Mouse (Mus musculus) adrenal gland, postnatal 14 days (tissue): ENCODE data around the gene Dld. TPM values are rescaled to one million over a fixed set of nuclear protein-coding genes. Genes with fewer than 3 reads are reported as not detected.

Experiments used
- DNase-seq: peaks from one replicate; pipeline ENCODE4 v3.0.0; 2021; ENCODE audit warnings: mixed read lengths
- long read RNA-seq, 2 experiments: library from polyadenylated mRNA; stranded (forward); transcript quantifications; one replicate each; pipeline ENCODE4 v2.0.0; 2021
- total RNA-seq: library from RNA; stranded (reverse); gene quantifications from 2 replicates; pipeline ENCODE4 v1.2.3, GENCODE M21; 2021

The Dld gene
- 433 and 455 TPM in 2 replicates for total RNA-seq
- long read RNA-seq, experiment 1, transcript Dld-201 (14 exons, 2,544 nt) = major isoform, 509 of 543 reads
- long read RNA-seq, experiment 1, partial matches to known transcripts = 17 of 543 reads
- long read RNA-seq, experiment 1, other reads (novel, unspliced or antisense) = 17 of 543 reads
- long read RNA-seq, experiment 2, transcript Dld-201 (14 exons, 2,544 nt) = major isoform, 353 of 392 reads
- long read RNA-seq, experiment 2, partial matches to known transcripts = 32 of 392 reads
- long read RNA-seq, experiment 2, other reads (novel, unspliced or antisense) = 7 of 392 reads

DNA sequence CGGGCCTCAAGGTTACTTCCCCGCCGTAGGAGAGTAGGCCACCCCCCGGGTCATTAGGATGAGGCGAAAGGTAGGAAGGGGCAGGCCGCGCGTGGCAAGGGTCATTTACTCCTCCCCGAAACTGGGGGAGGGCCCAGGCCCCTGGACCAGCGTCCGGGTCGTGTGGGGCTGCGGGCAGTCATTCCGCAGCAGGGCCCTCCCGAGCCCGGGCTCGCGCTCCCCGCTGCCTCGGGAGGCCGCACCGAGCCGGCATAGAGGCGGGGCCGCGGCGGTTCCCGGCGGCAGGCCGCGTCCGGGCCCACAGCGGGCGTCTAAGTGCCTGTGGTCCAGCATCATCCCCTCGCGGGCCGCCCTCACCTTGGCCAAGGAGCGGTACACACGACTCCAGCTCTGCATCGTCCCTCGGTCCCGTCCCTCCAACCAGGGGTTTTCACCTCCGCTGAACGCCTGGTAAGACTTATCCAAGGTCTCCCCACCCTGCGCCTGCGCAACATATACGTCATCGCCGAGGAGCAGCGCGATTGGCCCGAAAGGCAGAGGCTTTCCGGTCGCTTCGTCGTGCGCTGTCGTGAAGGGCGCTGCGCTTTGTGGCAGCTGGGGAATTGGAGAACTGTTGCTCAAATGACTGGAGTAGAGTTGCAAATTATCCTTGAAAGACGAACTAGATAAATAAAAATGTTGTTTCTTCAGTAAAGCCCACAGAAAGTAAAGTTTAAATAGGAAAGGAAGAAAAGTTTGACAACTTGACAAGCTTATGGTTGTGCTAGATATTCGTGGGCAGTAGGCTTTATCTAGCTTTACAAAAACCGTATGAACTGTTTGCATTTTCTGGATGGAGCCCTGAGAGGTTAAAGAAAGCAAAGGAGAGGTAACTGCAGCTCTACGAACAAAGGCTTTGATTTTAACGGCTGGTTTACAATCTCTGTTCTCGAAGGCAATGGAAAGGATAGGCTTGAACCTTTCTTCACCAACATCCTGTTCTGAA, at the start of gene Dld:
TSS of gene Dld (minus strand) at position 510 of the 985 bp plus-strand sequence.
- DNase-seq = peak; percentile 99

DNA sequence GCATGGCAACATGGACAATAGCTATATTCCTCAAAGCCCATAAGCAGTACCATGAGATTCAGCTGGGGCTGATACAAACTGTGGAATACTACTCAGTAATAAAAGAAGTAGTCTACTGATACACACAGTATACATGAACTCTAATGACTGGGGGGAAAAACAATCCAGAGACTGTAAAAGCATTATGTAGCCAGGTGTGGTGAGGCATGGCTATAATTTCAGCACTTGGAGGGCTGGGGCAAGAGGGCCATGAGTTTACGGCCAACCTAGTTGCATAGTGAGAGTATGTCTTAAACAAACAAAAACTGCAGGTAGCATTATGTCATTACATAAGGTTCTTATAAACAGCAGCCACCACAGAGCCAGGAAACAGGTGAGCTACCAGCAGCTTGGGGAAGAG, 49.6 kb upstream of the Dld start:
- DNase-seq = no peak

DNA sequence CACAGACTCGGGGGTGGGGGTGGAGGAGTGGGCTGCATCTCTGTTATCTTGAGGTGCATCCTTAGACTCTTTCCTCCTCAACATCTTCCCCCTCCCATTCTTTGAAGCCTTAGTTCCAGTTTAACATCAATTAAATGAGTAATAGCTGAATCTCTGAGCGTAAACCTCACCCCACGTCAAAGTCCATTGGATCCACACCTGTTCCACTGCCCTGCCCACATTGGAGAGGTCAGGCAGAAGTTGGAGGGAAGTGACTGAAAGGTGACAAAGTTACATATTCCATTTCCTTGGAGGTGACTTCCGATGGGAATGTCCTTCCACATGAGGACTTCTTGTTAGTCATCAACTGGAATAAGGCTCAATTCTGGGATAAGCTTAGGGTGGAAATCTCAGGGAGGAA, 46.5 kb upstream of the Dld start:
- DNase-seq = no peak

DNA sequence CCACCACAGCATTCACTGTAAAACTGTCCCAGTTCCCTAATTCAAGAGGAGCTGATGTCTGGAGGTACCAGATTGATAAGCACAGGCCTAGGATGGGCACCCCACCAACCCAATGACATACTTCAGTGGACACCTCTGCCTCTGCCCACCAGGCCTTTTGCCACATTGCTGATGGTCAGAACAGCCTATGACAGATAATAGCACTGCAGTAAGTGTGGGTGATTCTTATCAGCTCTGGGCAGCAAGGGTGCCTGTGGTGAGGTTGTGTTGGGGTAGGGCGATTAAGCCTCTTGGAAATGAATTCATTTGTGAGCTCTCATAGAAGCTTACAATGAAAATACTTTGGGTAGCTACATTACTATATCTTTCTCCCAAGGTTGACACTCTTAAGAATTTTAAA, 44.6 kb upstream of the Dld start:
- DNase-seq = no peak

DNA sequence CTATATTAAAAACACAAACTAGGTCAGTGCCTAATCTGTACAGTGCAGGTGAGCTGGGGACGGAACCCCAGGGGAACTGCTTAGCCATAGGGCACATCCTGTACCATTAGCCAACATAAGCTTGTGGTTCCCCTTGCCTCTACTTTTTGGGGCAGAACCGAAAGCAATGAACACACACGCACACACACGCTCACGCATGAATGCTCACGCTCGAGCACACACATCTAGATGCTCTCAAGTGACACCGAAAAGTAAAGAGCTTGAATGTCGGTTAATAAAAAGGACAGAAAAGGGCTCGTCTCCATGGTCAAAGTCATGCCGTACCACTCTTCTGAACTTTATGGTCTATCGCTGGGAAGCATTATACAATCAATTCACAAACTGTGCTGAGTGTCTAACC, 40.4 kb upstream of the Dld start:
- no peak for DNase-seq

DNA sequence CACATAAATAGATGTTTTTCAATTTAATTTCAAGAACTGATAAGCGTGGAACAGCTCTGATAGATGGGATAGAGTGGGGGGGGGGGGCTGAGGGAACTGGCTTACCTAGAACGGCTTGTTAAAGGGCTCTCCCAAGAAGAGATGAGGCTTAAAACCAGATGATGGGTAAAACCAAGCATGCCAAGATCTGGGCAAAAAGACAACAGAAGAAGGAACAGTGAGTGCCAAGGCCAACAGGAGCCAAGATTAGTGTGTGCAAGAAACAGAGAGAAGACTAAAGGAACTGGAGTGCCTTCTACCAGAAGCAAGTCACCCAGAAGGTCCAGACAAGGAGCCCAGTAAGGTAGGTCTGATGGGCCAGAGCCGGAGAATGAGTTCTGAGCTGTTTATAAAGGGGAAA, 39.3 kb upstream of the Dld start, which contains the start of gene Slc26a3:
TSS of gene Slc26a3 (plus strand) at position 301 of the 400 bp plus-strand sequence.
- DNase-seq = no peak

DNA sequence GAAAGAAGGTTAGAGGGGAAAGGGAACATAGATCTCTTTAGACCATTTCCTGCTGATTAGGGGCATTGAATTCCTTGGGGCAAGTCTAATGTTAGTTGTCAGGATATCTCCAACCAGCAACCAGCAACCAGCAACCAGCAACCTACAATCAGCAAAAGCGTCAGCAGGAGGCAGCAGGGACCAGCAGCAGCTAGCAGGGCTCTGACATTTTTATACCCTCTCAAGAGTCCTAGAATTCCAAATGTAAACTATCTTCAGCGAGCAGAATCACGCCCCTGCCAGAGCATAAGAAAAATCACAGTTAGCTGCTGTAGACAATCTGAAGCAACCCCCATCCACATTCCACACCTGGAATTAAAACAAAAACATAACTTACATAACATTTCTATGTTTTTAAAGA, 36.0 kb upstream of the Dld start:
- no peak for DNase-seq

DNA sequence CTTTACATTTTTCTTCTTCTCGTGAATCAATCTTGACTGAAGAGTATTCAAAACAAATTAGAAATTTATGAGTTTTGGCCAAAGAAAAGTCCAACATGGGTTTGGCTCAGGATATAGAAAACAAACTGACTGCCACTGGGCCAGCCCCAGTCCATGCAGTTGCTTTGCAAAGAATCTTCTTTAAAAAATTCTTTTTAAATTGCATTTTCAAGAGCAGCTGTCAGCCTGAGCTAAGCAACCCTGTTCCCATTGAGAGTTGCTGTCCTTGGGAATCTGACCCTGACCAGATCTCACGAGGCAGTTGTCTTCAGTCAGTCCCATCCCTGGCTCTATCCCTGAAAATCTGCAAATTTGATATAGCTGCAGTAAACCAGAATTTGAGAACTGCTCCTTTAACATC, 31.2 kb upstream of the Dld start:
- peak; percentile 20 for DNase-seq

DNA sequence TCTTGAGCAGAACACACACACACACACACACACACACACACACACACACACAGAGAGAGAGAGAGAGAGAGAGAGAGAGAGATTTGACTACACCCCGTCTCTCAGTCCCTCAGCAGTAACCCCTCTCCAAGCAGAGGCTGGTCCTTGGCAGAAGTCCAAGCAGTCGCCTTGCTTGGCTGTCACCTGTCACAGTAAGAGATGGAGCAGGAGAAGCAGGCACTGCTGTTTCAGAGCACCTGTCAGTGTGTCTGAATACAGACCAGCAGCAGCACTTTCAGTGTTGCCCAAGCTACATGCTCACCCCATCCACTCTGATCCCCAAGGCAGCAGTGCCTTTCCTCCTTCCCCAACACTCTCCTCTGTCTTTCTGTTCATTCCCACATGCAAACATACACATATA, 29.6 kb upstream of the Dld start:
- peak; percentile 21 for DNase-seq

DNA sequence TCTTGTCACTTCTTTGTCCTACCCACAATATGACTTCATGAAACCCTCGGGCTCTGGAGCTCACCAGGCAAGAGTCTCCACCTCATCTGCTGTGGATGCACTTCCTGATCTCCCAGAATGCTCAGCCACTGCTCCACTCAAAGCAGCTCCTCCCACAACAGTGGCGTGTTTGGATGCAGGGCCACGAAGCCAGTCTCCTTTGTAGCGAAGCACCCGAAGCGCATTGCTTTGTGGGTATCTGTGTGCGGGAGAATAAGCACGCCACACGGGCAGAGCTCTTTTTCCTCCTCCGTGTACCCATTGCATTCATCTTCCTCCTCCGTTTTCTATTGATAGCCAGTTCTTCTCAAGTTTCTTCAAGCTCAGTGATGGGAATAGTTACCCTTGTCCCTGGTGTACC, 26.0 kb upstream of the Dld start:
- no peak for DNase-seq

DNA sequence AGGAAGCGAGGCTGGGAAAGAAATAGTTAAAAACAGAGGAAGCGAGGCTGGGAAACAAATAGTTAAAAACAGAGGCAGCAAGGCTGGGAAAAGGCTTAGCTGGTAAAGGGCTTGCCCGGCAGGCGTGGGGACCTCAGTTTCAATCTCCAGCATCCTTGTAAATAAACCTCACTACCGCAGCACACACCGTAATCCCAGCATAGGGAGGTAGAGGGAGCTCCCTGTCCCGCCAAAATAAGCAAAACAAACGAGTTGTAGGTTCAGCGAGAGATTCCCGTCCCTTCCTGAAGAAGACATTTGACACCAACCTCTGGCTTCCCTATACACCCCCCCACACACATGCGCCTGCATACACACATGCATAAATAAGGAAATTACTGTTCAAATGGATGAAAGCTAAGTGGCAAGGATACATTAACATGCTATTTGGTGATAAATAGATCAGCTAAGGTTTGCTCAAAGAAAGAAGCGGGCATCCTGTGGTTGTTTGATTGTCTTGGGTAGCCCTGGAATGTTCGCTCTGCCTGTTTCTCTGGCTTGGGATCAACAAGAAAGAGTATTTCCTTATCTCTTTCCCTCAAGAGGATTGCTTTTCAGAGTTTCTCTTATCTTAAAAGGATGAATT, 25.2 kb upstream of the Dld start:
- DNase-seq = peak; percentile 36

DNA sequence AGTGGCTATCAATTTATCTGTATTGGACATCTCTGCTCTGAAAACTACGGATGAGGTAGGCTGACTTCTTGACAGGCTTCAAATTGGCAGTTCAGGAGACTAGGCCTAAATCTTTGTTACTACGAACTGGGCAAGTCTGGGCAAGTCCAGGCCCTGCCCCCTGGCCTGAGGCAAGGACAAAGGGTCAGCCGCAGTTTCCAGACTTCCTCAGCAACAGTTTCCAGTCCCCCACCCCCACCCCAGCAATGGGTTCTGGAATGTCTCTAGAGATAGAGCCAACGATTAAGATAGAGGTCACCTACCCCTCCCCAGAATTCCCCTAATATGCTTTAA, 24.0 kb upstream of the Dld start:
- DNase-seq = no peak

DNA sequence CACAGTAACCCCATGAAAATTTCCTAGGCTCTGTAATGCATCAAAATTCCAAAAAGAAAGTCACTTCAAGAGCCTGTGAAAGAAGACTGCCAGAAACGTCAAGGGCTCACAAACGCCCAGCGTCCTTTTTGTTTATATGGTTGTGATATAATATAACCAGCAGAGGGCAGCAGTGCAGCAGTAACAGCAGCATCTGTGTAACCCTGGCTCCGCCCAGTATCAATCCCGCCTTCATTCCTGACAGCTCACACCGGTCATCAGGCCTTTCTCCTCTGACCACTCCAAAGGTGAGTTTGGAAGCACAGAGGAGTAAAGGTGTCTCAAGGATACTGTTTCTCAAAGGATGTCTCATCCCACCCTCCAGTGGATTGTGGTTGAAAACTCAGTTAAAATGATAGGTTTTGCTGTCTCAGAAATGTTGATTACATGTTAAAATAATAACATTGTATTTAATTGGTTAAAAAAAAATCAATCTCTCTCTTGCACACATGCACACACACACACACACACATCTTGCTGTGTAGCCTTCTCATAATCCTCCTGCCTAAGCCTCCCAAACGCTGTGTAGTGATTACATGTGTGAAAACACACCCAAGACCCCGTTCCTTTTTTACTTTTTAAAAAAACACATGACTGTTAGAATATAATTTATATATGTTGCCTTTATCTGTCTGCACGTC, 23.5 kb upstream of the Dld start:
- DNase-seq = peak; percentile 80

DNA sequence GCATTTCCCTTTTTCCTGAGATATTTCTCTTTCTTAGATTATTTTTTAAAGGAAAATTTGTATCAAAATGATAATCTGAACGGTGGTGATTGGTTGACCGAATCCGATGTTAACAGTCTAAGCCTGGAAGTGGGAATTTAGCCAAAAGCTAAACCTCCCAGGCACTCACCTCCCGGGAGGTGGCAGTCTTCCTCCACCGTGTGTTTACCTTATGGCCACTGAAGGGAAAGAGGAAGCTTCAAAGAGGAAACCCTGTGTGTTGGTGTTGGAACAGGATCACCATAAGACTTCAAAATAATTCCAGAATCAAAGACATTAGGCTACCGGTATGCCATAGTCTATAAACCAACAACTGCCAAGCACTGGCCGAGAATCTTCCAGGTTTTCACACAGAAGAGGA, 18.4 kb upstream of the Dld start:
- DNase-seq = no peak

DNA sequence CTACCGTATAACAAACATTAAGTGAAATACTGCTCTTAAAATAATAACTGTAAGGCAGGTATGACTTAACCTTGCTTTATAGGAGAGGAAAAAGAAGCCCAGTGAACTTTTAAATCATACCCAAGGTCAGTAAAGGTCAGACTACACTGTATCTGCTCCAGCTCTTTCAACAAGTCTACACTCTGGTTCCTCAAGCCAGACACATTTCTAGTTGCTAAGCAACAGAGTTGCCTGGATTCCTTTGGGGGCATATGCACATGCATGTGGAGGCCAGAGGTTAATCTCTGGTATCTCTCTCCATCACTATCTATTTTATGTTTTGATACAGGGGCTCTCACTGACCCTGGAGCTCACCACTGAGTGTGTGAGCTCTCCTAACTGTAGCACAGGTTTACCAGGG, 17.9 kb upstream of the Dld start:
- DNase-seq = no peak

DNA sequence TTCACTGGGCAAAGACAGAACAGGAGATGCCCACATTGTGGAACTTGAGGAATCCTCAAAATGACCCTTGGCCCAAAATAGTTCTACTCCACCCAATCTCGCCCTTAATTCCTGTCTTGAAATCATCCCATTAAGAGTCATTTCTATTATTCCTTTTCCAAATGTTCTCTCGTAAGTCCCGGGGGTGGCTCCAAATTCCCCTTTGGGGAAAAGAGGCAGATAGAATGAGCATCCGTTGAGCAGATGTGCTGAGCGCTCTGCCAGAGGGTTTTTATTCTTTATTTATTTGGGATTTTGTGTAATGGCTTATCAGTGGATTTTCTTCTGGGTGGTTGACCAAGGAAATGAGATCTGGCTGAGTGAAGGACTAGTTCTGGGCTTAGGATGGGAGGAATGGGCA, 16.5 kb upstream of the Dld start:
- DNase-seq = no peak

DNA sequence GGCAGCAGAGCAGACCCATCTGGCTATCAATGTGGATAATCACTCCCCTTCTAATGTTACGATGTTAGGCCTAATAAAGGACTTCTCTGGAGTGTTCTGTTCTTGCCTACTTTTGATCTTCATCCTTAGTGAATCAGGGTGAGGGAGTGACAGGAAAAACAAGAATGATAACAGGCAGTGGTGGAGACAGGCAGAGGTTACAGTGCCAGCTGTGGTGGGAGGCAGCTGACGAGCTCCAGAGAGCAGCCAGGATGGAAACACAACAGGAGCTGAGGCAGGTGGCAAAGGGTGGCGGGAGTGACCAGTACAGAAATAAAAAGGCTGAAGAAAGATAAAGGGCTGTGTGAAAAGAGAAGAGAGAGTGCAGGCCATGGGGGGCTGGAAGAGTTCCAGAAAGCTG, 15.2 kb upstream of the Dld start:
- DNase-seq = no peak

DNA sequence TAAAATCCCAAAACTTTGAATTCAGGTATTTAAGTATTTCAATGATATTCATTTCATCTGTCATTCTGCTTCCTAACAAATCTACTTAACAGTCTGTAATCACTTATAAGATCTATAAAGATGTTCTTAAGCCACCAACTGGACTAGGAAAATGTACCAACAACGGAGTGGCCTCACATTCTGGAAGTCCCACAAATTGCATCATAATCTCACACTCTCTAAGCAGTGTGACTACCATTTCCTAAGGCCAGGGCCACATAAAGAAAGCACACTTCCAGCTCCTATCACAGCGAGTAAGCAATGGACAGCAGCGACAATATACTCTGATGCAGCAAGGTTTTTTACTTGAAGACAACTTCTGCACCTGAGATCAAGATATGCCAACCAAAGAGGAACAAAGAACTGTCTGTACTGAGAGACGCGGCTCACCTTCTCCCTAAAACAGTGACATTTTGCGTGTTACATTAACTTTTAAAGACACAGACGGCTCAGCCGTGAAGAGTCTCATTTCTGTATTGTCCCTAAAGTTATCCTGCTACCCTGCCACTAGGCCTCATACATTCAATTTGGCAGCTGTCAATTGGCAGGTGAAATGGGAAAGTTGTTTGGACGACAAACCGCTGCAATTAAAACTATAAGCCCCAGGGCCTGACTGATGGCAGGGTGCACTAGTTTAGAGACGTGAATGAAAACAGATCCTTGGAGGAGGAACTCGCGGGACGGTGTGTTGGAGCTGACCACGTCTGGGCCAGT, 886 bp downstream of the Dld start:
- DNase-seq = no peak

DNA sequence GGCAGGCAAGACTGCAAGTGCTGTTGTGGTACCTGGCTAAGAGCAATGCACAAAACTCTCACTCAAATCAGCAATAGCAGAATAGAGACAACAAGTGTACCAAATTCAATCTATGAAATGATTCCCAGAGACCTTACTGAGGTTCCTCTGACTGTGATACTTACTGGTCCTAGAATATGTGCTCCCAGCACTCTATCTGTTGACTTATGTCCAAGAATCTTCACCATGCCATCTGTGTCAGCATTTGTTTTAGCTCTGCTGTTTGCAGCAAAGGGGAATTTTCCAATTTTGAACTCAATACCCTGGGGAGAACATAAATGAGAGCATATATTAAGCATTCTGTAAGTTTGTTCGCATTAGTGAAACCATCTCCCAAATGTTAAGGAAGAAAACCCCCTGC, 18.0 kb downstream of the Dld start:
- no peak for DNase-seq

DNA sequence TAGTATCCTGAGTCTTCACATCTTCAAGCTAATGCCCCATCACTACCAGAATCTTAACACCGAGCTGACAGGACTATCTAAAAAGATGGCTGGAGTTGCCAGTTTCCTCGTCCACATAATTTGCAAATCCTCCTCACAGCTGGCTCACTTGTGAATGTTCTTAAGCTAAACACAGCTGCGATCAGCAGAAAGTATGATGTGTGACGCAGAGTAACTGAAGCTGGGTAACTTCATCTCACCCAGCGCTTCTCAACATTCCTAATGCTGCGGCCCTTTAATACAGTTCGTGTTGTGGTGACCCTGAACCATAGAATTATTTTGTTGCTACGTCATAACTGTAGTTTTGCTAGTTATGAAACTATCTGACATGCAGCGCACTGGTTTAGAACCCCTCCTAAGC, 24.1 kb downstream of the Dld start:
- no peak for DNase-seq

DNA sequence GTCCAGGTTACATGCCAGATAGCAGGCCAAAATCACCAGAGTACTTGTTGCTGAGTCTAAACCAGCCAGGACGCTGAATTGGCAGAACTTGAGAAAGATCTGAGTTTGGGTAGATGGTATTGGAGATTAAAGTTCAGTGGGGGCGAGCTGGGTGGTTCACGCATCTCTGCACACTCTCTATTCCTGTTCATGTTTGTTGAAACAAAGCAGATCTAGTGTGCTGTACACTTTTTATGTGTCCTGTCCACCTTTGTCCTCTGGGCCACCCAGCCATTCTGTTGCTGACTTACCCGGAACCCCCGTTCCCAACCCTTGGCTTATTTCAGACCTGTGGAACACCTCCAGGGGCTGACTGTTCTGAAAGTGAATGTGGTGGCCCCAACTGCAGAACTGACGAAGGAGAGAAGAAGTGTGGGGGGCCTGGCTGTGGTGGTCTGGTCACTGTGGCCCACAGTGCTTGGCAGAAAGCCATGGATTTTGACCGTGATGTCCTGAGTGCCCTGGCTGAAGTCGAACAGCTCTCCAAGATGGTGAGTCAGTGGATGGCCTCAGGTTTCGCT, 28.0 kb downstream of the Dld start:
- DNase-seq = no peak

DNA sequence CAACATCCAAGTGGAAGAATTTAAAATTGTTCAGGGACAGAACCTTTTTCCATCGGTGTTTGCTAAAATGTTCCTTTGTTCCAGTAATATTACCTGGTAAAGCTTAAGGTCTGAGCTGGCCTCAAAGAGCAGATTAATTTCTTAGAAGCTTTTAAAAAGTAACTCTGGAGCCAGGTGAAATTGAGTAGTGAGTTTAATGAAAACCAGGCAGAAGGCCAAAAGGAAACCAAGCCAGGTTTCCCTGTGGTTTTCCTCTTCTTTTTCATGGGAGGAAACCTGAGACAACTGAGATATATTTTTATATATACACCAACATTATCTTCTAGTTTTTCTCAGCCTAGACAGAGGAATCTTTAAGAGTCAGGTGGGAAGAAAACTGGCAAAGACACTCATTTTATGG, 29.7 kb downstream of the Dld start:
- no peak for DNase-seq
